Mouse (Mus musculus) left cerebral cortex, adult 2 months (tissue): Measurements from ENCODE around the gene Sarnp. TPM values are rescaled to one million over a fixed set of nuclear protein-coding genes. Genes with fewer than 3 reads are reported as not detected.

Source experiments
- DNase-seq, 2 experiments: peaks; one replicate each; pipeline ENCODE4 v3.0.0; 2021 to 2022; ENCODE audit warnings: low spot score in 2 of 2, mixed read lengths in 1 of 2; ENCODE audit errors: extremely low spot score in 1 of 2
- H3K27ac ChIP-seq: fragments of 200-600 bp; 2 replicates; pipeline ENCODE4 v1.8.1; 2022
- H3K4me3 ChIP-seq: fragments of 200-600 bp; 2 replicates; pipeline ENCODE4 v1.8.1; 2022
- CTCF ChIP-seq: fragments of 200-600 bp; IDR thresholded peaks from 2 replicates; pipeline ENCODE4 v1.8.1; 2022; ENCODE audit warnings: antibody characterized with exemption, mild to moderate bottlenecking, moderate library complexity
- intact Hi-C: fragments of 180-260 bp; cut with DNase I; formaldehyde crosslinking; loops from one replicate; pipeline ENCODE4 v1.15.1; 2025
- total RNA-seq, 2 experiments: library from RNA; stranded (reverse); gene quantifications; 2 replicates each; pipeline ENCODE4 v1.2.3; 2021

The Sarnp gene
- total RNA-seq, 2 experiments from 2014 or later = 33.0 to 33.6 TPM

DNA sequence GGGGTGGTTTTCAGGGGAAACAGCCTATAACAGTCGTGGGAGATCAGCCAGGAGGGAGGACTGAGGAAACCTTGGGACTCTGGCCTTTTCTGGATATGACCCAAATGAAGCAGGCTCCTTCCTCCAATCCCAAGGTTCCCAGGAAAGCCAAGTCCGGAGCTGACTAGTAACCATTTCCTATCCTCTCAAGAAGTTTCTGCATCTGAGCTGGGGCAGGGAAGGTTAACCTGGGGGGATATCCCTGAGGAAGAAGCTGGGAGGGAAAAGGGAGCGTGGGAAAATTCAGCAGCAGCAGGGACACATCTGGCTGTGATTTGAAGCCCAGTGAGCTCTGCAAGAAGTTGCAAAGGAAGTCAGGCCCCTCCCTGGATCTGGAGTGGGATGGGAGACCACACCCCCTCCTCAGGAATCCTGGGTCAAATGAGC, 103.6 kb downstream of the Sarnp start:
- peak overlapping the region; percentile 7 for H3K27ac ChIP-seq
- DNase-seq = no peak
- no peak overlapping the region for H3K4me3 ChIP-seq
- no peak for TF ChIP-seq CTCF
- intact Hi-C loops = no loop called here

DNA sequence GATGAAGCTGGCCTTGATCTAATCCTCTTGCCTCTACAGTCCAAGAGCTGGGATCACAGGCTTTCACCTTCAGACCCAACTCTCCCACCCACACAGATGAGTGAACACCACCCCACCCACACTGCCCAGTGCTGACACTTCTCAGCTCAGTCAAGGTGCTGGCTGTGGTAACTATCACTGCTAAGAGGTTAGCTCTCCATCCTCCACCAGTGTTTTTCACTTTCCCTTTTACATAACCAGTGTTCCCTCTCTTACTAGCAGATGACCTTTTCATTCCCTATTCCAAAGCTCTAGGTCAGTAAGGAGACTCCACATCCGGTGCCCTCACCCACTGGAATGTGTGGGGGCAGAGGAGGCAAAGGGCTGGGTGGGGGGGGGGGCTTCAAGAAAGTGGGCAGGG, 104.1 kb downstream of the Sarnp start:
- TF ChIP-seq CTCF = no peak
- H3K27ac ChIP-seq = peak overlapping the region; percentile 7

DNA sequence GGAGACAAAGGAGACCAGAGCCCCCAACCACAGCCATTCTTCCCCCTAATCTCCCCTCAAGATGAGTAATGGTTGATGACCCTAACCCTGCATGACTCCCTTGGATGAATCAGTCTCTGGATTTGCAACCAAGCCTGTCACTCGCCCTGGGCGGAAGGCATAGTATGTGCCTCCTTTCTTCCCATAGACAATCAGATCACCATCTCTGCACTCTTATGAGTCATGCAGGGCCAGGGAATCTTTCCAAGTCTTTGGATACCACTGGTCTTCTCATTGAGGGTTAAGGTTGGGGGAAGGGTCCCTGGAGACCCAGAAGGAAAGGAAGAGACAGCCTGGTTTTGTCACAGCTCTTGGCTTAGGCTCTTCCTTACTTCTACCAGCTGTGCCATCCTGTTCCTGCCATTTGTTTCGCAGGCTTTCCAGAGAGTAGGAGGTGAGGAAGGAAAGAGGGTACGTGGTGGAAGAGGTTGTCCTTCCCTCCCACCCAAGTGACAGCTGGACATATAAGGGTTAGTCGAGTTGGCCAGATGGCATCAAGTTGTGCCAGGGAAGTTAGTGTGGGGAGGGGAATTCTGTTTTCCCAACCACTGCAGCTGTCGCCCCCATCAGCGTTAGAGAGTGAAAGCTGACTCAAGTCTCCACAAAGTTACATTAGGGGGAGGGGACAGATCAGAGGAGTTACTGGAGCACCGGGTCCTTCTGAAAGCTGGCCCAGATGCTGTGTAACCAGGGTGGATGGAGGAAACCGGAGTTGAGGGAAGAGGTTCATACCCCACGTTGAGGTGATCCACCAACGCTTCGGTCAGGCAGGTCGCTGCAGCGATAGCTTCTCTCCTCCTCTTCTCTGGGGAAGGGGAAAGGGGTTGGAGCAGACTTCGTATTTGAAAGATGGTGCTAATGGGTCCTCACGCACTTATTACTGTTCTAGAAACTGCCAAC, 105.0 kb downstream of the Sarnp start:
- DNase-seq = no peak

More for the DNA sequence above, 104.1 kb downstream of the Sarnp start:
- intact Hi-C loops = no loop called here
- H3K4me3 ChIP-seq = no peak overlapping the region
- no peak for DNase-seq

DNA sequence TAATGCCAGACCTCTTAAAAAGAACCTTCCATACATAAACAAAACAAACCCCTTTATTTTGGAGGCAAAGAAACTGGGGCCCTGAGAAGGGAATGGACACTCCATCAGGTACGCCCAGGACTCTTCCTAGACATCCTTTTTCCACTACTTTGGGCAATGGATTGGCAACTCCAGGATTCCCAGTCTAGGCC, 105.6 kb downstream of the Sarnp start, which contains the start of gene Rdh5:
TSS of gene Rdh5 (minus strand) at position 67 of the 191 bp plus-strand sequence.
- DNase-seq = no peak
- intact Hi-C loops = no loop called here
- no peak for TF ChIP-seq CTCF
- peak within 1 kb of the TSS; percentile 82 for H3K4me3 ChIP-seq
- H3K27ac ChIP-seq = peak within 1 kb of the TSS; percentile 99

More for the DNA sequence above, 105.0 kb downstream of the Sarnp start:
- peak overlapping the region; percentile 82 for H3K4me3 ChIP-seq
- no peak for TF ChIP-seq CTCF
- H3K27ac ChIP-seq = peak overlapping the region; percentile 99
- intact Hi-C loops = no loop called here

DNA sequence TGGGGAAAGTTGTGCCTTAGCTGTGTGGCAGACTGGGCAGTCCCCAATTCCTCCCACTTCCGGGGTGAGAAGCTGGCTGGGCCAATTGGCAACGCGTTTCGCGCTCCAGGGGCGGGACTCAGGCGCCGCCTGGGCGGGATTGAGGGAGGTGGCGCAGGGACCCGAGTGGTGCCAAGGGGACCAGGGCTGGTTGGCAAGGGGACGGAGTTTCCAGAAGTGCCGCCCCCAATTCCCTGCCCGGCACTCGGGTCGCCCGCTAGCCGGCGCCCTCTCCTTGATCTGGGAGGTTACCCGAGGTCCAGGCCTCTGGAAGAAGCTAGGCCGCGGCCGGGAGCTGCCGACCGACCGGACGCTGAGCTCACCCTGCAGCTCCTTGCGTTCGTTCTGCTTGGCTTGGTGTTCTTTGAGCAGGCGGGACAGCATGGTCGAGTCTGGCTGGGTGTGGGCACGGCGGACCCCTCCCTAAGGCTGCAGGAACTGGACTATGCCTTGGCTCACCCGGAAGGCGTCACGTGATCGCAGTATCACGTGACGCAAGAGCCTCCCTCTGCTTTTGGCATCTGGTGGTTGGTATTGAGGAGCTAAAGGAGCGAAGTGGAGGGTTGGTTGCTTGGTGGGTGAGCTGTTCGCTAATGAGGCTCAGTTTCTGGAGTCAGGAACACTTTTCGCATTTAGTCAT, 106.0 kb downstream of the Sarnp start:
- peak; percentile 46 for TF ChIP-seq CTCF
- Histone ChIP-seq H3K27ac (peak overlapping the region; percentile 99), H3K4me3 (peak overlapping the region; percentile 82)
- intact Hi-C loops = no loop called here
- peak; percentile 94 to 95 for DNase-seq

DNA sequence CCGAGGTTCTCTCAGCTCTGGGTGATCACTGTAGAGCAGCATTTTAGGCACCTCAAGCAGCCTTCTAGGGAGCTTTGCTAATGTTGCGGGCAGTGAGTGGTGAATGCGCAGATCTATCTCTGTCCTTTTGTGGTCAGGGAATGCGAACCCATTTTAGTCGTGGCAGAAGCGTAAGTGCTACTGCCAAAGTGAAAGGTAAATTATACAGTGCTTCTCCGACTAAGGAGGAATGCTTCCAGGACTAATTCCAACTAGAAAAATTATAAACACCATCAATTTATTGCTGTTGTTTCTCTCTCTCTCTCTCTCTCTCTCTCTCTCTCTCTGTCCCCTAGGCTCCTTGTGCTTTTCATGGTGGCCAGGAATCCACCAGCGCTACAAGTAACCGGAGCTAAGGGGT, 106.8 kb downstream of the Sarnp start, which contains the start of gene Bloc1s1:
TSS of gene Bloc1s1 (minus strand) at position 101 of the 400 bp plus-strand sequence.
- no peak for DNase-seq
- Histone ChIP-seq H3K4me3 (peak within 1 kb of the TSS; percentile 82), H3K27ac (peak within 1 kb of the TSS; percentile 99)
- no peak for TF ChIP-seq CTCF
- intact Hi-C loops = no loop called here

Other genes with a start within 250 kb of the Sarnp start
- 1 to 10 TPM; 5.0 to 5.4 TPM for gene Erbb3, start 227.7 kb upstream of the Sarnp start, total RNA-seq
- 100 to 1,000 TPM; 211 to 235 TPM for gene Rps26, start 190.6 kb upstream of the Sarnp start, total RNA-seq
- 10 to 100 TPM; 16.2 to 16.8 TPM for gene Ikzf4, start 171.3 kb upstream of the Sarnp start, total RNA-seq
- gene Suox, start 143.3 kb upstream of the Sarnp start, total RNA-seq = 10 to 100 TPM; 11.3 to 12.3 TPM
- 100 to 1,000 TPM; 123 to 132 TPM for gene Rab5b, start 121.1 kb upstream of the Sarnp start, total RNA-seq
- under 1 TPM; 0.36 to 0.75 TPM for gene Pmel, start 113.1 kb upstream of the Sarnp start, total RNA-seq
- 1 to 10 TPM; 2.2 to 2.6 TPM for gene Cdk2, start 112.3 kb upstream of the Sarnp start, total RNA-seq
- gene Dgka, start 72.5 kb upstream of the Sarnp start, total RNA-seq = 1 to 10 TPM; 7.4 to 7.9 TPM
- gene Pym1, start 69.4 kb upstream of the Sarnp start, total RNA-seq = 10 to 100 TPM; 27.1 to 27.8 TPM
- gene Mmp19, start 26.4 kb upstream of the Sarnp start, total RNA-seq = under 1 TPM; 0.48 to 0.63 TPM
- gene Dnajc14, start 13.3 kb upstream of the Sarnp start, total RNA-seq = 10 to 100 TPM; 62.3 TPM
- 10 to 100 TPM in 1 of 2 experiments, 1 to 10 TPM in 1; 7.9 to 10.3 TPM for gene Tmem198b, start 13.0 kb upstream of the Sarnp start, total RNA-seq
- gene Ormdl2, start 4.3 kb downstream of the Sarnp start, total RNA-seq = 1 to 10 TPM; 7.9 to 9.0 TPM
- 10 to 100 TPM; 13.1 to 15.3 TPM for gene Gdf11, start 74.4 kb downstream of the Sarnp start, total RNA-seq
- 10 to 100 TPM; 63.7 to 73.3 TPM for gene Cd63, start 83.7 kb downstream of the Sarnp start, total RNA-seq
- gene Rdh5, start 105.6 kb downstream of the Sarnp start, total RNA-seq = 1 to 10 TPM; 6.5 to 7.4 TPM
- 10 to 100 TPM; 78.8 to 80.8 TPM for gene Bloc1s1, start 106.7 kb downstream of the Sarnp start, total RNA-seq
- 10 to 100 TPM; 13.2 to 16.3 TPM for gene Itga7, start 116.5 kb downstream of the Sarnp start, total RNA-seq
- not detected for gene Mettl7b, start 143.7 kb downstream of the Sarnp start, total RNA-seq
- not detected for gene Olfr9, start 172.1 kb downstream of the Sarnp start, total RNA-seq
- not detected for gene Olfr763, start 193.5 kb downstream of the Sarnp start, total RNA-seq
- gene Olfr764-ps1, start 222.6 kb downstream of the Sarnp start, total RNA-seq = not detected
- not detected for gene Olfr765, start 232.7 kb downstream of the Sarnp start, total RNA-seq